Mouse (Mus musculus): Measurements from ENCODE around the gene Etv1.
"Not testable (repeated sequence)": the region's sequence is repeated elsewhere in the genome, so short reads cannot be mapped to it uniquely, and the experiment has no call there.

Etv1 gene

GRCm38 (mm10) chr12:38818320-38818719 is 39.1 kb downstream of the Etv1 start:
- no peak for DNase-seq (ENCODE audit: low spot score in 2 of 2)

- no peak for DNase-seq (ENCODE audit: low spot score in 2 of 2)
Observed at GRCm38 (mm10) chr12:38820642-38821041, 41.5 kb downstream of the Etv1 start.

- no peak for DNase-seq (ENCODE audit: low spot score in 2 of 2)
Observed at GRCm38 (mm10) chr12:38824405-38824804, 45.2 kb downstream of the Etv1 start.

- DNase-seq (ENCODE audit: low spot score in 2 of 2) = no peak
Observed at GRCm38 (mm10) chr12:38832981-38833380, 53.8 kb downstream of the Etv1 start.

- DNase-seq (ENCODE audit: low spot score in 2 of 2) = no peak
Observed at GRCm38 (mm10) chr12:38834581-38834980, 55.4 kb downstream of the Etv1 start.

GRCm38 (mm10) chr12:38834986-38835385 is 55.8 kb downstream of the Etv1 start:
- DNase-seq (ENCODE audit: low spot score in 2 of 2) = not testable (repeated sequence)

GRCm38 (mm10) chr12:38843801-38844295 is 64.7 kb downstream of the Etv1 start:
- no peak for DNase-seq (ENCODE audit: low spot score in 2 of 2)

GRCm38 (mm10) chr12:38847500-38848261 is 68.5 kb downstream of the Etv1 start:
- no peak for DNase-seq (ENCODE audit: low spot score in 2 of 2)

- DNase-seq (ENCODE audit: low spot score in 2 of 2) = no peak
Observed at GRCm38 (mm10) chr12:38849994-38850393, 70.8 kb downstream of the Etv1 start.

GRCm38 (mm10) chr12:38854274-38854673 is 75.1 kb downstream of the Etv1 start:
- DNase-seq (ENCODE audit: low spot score in 2 of 2) = no peak

GRCm38 (mm10) chr12:38854751-38855150 is 75.6 kb downstream of the Etv1 start:
- no peak for DNase-seq (ENCODE audit: low spot score in 2 of 2)

GRCm38 (mm10) chr12:38859675-38860074 is 80.5 kb downstream of the Etv1 start:
- DNase-seq (ENCODE audit: low spot score in 2 of 2) = no peak

GRCm38 (mm10) chr12:38860168-38861115 is 81.3 kb downstream of the Etv1 start:
- no peak for DNase-seq (ENCODE audit: low spot score in 2 of 2)

- DNase-seq (ENCODE audit: low spot score in 2 of 2) = no peak
Observed at GRCm38 (mm10) chr12:38863395-38863794, 84.2 kb downstream of the Etv1 start.

GRCm38 (mm10) chr12:38863982-38864828 is 85.0 kb downstream of the Etv1 start:
- DNase-seq (ENCODE audit: low spot score in 2 of 2) = no peak

GRCm38 (mm10) chr12:38874470-38874995 is 95.4 kb downstream of the Etv1 start:
- DNase-seq (ENCODE audit: low spot score in 2 of 2) = no peak

- DNase-seq (ENCODE audit: low spot score in 2 of 2) = no peak
Observed at GRCm38 (mm10) chr12:38904516-38904915, 125.3 kb downstream of the Etv1 start.

- no peak for DNase-seq (ENCODE audit: low spot score in 2 of 2)
Observed at GRCm38 (mm10) chr12:38906314-38906713, 127.1 kb downstream of the Etv1 start.

GRCm38 (mm10) chr12:38906812-38907211 is 127.6 kb downstream of the Etv1 start:
- no peak for DNase-seq (ENCODE audit: low spot score in 2 of 2)

GRCm38 (mm10) chr12:38908947-38909346 is 129.8 kb downstream of the Etv1 start:
- DNase-seq (ENCODE audit: low spot score in 2 of 2) = no peak
